Mouse (Mus musculus) limb, embryonic 11.5 days (tissue): ENCODE data around the gene Cmip. TPM values are rescaled to one million over a fixed set of nuclear protein-coding genes. Genes with fewer than 3 reads are reported as not detected.

ENCODE experiments used
- ATAC-seq: fragments of 200-750 bp; cut with Nextera tagmentation; 2 replicates; pipeline ENCODE4 v1.8.0; 2017; ENCODE audit warnings: low read depth; ENCODE audit not compliant: insufficient number of reproducible peaks, low FRiP score, low TSS enrichment
- DNase-seq: peaks from one replicate; pipeline ENCODE4 v3.0.0-alpha.2; 2015; ENCODE audit warnings: low spot score
- H3K27ac ChIP-seq: fragments of 300-500 bp; sonication (generic); replicated peaks from 2 replicates; pipeline ENCODE4 v1.5.1; 2014; ENCODE audit warnings: low read depth, mild to moderate bottlenecking, low read length
- H3K27me3 ChIP-seq: fragments of 300-500 bp; sonication (generic); 2 replicates; pipeline ENCODE4 v1.6.1; 2014; ENCODE audit warnings: mild to moderate bottlenecking, low read length, mixed read lengths; ENCODE audit not compliant: control insufficient read depth, insufficient read depth
- H3K36me3 ChIP-seq: fragments of 300-500 bp; sonication (generic); 2 replicates; pipeline ENCODE4 v1.6.1; 2014; ENCODE audit warnings: mild to moderate bottlenecking, low read length, moderate library complexity, mixed read lengths; ENCODE audit not compliant: control insufficient read depth, insufficient read depth
- H3K4me1 ChIP-seq: fragments of 300-500 bp; sonication (generic); 2 replicates; pipeline ENCODE4 v1.6.1; 2014; ENCODE audit warnings: low read length, mixed read lengths; ENCODE audit not compliant: control insufficient read depth, insufficient read depth
- H3K4me2 ChIP-seq: fragments of 300-500 bp; sonication (generic); 2 replicates; pipeline ENCODE4 v1.6.1; 2014; ENCODE audit warnings: low read depth, mild to moderate bottlenecking, moderate library complexity; ENCODE audit not compliant: severe bottlenecking
- H3K4me3 ChIP-seq: fragments of 300-500 bp; sonication (generic); 2 replicates; pipeline ENCODE4 v1.5.1; 2014; ENCODE audit warnings: low read depth, low read length
- H3K9ac ChIP-seq: fragments of 300-500 bp; sonication (generic); 2 replicates; pipeline ENCODE4 v1.6.1; 2014; ENCODE audit warnings: mild to moderate bottlenecking, low read length
- H3K9me3 ChIP-seq: fragments of 300-500 bp; sonication (generic); 2 replicates; pipeline ENCODE4 v1.6.1; 2016; ENCODE audit warnings: low read length; ENCODE audit not compliant: control insufficient read depth
- WGBS: fragments of 180-500 bp; shearing (Covaris S2); extraction: QIAGEN DNeasy Blood & Tissue Kit; methylation state at CpG from one replicate; pipeline ENCODE4 v1.1.7; 2014; 5-methylcytosine and 5-hydroxymethylcytosine counted together
- polyA plus RNA-seq: library from polyadenylated mRNA; unstranded; fragments of >200 nt; fragmentation: Nextera tagmentation; extraction: Ambion mirVana; gene quantifications from 2 replicates; pipeline ENCODE4 v1.2.1, GENCODE M21; 2014

Gene Cmip
- polyA plus RNA-seq, 1 experiment from 2014 or later: 14.3 TPM

GRCm38 (mm10) chr8:117318911-117319826 is 62.3 kb downstream of the Cmip start:
- DNase-seq (no peak), ATAC-seq (no peak)
- Histone ChIP-seq H3K9ac (no peak overlapping the region), H3K9me3 (no peaks in the 10 kb centered on the region), H3K27me3 (no peaks in the 10 kb centered on the region), H3K4me2 (no peak overlapping the region), H3K36me3 (no peaks in the 10 kb centered on the region), H3K27ac (no peak overlapping the region), H3K4me1 (peaks cover 20% of the 10 kb centered on the region), H3K4me3 (no peak overlapping the region)
- WGBS: 84% methylated on average over 26 of the region's 26 CpGs

- H3K9ac ChIP-seq: no peak overlapping the region
- H3K36me3 ChIP-seq: no peaks in the 10 kb centered on the region
- WGBS: 97% methylated on average over 10 of the region's 10 CpGs
- ATAC-seq: no peak
- no peaks in the 10 kb centered on the region for H3K9me3 ChIP-seq
- no peak overlapping the region for H3K4me3 ChIP-seq
- no peak overlapping the region for H3K27ac ChIP-seq
- H3K27me3 ChIP-seq: no peaks in the 10 kb centered on the region
- H3K4me2 ChIP-seq: no peak overlapping the region
- H3K4me1 ChIP-seq: peaks cover 9% of the 10 kb centered on the region
- no peak for DNase-seq
Measured at GRCm38 (mm10) chr8:117320616-117321015, 63.8 kb downstream of the Cmip start.

- no peaks in the 10 kb centered on the region for H3K9me3 ChIP-seq
- H3K9ac ChIP-seq: no peak overlapping the region
- no peak overlapping the region for H3K4me2 ChIP-seq
- H3K4me1 ChIP-seq: peaks cover 9% of the 10 kb centered on the region
- WGBS: 59% methylated on average over 15 of the region's 15 CpGs
- H3K27ac ChIP-seq: no peak overlapping the region
- DNase-seq (no peak), ATAC-seq (no peak)
- no peak overlapping the region for H3K4me3 ChIP-seq
- no peaks in the 10 kb centered on the region for H3K27me3 ChIP-seq
- no peaks in the 10 kb centered on the region for H3K36me3 ChIP-seq
Measured at GRCm38 (mm10) chr8:117321232-117321631, 64.4 kb downstream of the Cmip start.

- H3K4me2 ChIP-seq: no peak overlapping the region
- H3K27ac ChIP-seq: no peak overlapping the region
- no peak for DNase-seq
- H3K9ac ChIP-seq: no peak overlapping the region
- H3K27me3 ChIP-seq: no peaks in the 10 kb centered on the region
- no peaks in the 10 kb centered on the region for H3K9me3 ChIP-seq
- no peak overlapping the region for H3K4me3 ChIP-seq
- no peak for ATAC-seq
- no peaks in the 10 kb centered on the region for H3K36me3 ChIP-seq
- 63% methylated on average over 6 of the region's 6 CpGs for WGBS
- peaks cover 9% of the 10 kb centered on the region for H3K4me1 ChIP-seq
Measured at GRCm38 (mm10) chr8:117322021-117322420, 65.2 kb downstream of the Cmip start.

GRCm38 (mm10) chr8:117322715-117323310 is 65.9 kb downstream of the Cmip start:
- Histone ChIP-seq H3K9me3 (no peaks in the 10 kb centered on the region), H3K4me1 (peaks cover 15% of the 10 kb centered on the region), H3K27me3 (no peaks in the 10 kb centered on the region), H3K36me3 (no peaks in the 10 kb centered on the region), H3K9ac (no peak overlapping the region), H3K4me3 (no peak overlapping the region), H3K4me2 (no peak overlapping the region), H3K27ac (no peak overlapping the region)
- WGBS: 48% methylated on average over 8 of the region's 8 CpGs
- ATAC-seq (no peak), DNase-seq (no peak)

- Histone ChIP-seq H3K9me3 (no peaks in the 10 kb centered on the region), H3K27me3 (no peaks in the 10 kb centered on the region), H3K4me3 (no peak overlapping the region), H3K36me3 (no peaks in the 10 kb centered on the region), H3K9ac (no peak overlapping the region), H3K4me1 (peaks cover 16% of the 10 kb centered on the region), H3K4me2 (no peak overlapping the region), H3K27ac (no peak overlapping the region)
- WGBS: 92% methylated on average over 9 of the region's 9 CpGs
- ATAC-seq (no peak), DNase-seq (no peak)
Measured at GRCm38 (mm10) chr8:117324821-117325220, 68.0 kb downstream of the Cmip start.

- Histone ChIP-seq H3K27me3 (no peaks in the 10 kb centered on the region), H3K4me3 (no peak overlapping the region), H3K9me3 (no peaks in the 10 kb centered on the region), H3K27ac (no peak overlapping the region), H3K36me3 (no peaks in the 10 kb centered on the region), H3K9ac (no peak overlapping the region), H3K4me2 (no peak overlapping the region), H3K4me1 (peaks cover 11% of the 10 kb centered on the region)
- WGBS: 87% methylated on average over 5 of the region's 5 CpGs
- no peak for ATAC-seq
- no peak for DNase-seq
Measured at GRCm38 (mm10) chr8:117326735-117327134, 69.9 kb downstream of the Cmip start.

- ATAC-seq (no peak), DNase-seq (no peak)
- Histone ChIP-seq H3K4me1 (peaks cover 9% of the 10 kb centered on the region), H3K27ac (no peak overlapping the region), H3K4me3 (no peak overlapping the region), H3K9ac (0 out of 2 replicates have a peak overlapping the region, but pooled peaks have one; percentile 22), H3K27me3 (no peaks in the 10 kb centered on the region), H3K9me3 (no peaks in the 10 kb centered on the region), H3K4me2 (no peak overlapping the region), H3K36me3 (no peaks in the 10 kb centered on the region)
- WGBS: 44% methylated on average over 7 of the region's 7 CpGs
Measured at GRCm38 (mm10) chr8:117327385-117327837, 70.5 kb downstream of the Cmip start.
